Mouse (Mus musculus) liver, embryonic 12.5 days (tissue): ENCODE data around the gene Adgrb3. TPM values are rescaled to one million over a fixed set of nuclear protein-coding genes. Genes with fewer than 3 reads are reported as not detected.

Source experiments
- ATAC-seq: fragments of 200-750 bp; cut with Nextera tagmentation; 2 replicates; pipeline ENCODE4 v1.8.0; 2017; ENCODE audit warnings: moderate number of reproducible peaks, mild to moderate bottlenecking, moderate library complexity
- H3K27ac ChIP-seq: fragments of 300-500 bp; sonication (generic); 2 replicates; pipeline ENCODE4 v1.5.1; 2016; ENCODE audit warnings: mild to moderate bottlenecking
- H3K27me3 ChIP-seq: fragments of 300-500 bp; sonication (generic); replicated peaks from 2 replicates; pipeline ENCODE4 v1.6.1; 2016; ENCODE audit warnings: mild to moderate bottlenecking, moderate library complexity
- H3K36me3 ChIP-seq: fragments of 300-500 bp; sonication (generic); 2 replicates; pipeline ENCODE4 v1.6.1; 2016; ENCODE audit warnings: mild to moderate bottlenecking, moderate library complexity
- H3K4me1 ChIP-seq: fragments of 300-500 bp; sonication (generic); 2 replicates; pipeline ENCODE4 v1.6.1; 2016
- H3K4me2 ChIP-seq: fragments of 300-500 bp; sonication (generic); 2 replicates; pipeline ENCODE4 v1.6.1; 2016; ENCODE audit warnings: mild to moderate bottlenecking, moderate library complexity
- H3K4me3 ChIP-seq: fragments of 300-500 bp; sonication (generic); 2 replicates; pipeline ENCODE4 v1.5.1; 2016; ENCODE audit warnings: mild to moderate bottlenecking, moderate library complexity
- H3K9ac ChIP-seq: fragments of 300-500 bp; sonication (generic); 2 replicates; pipeline ENCODE4 v1.6.1; 2016; ENCODE audit warnings: mild to moderate bottlenecking, moderate library complexity
- H3K9me3 ChIP-seq: fragments of 300-500 bp; sonication (generic); replicated peaks from 2 replicates; pipeline ENCODE4 v1.6.1; 2016; ENCODE audit warnings: mild to moderate bottlenecking, moderate library complexity
- WGBS: fragments of 180-500 bp; shearing (Covaris S2); methylation state at CpG from one replicate; pipeline ENCODE4 v1.1.7; 2016; ENCODE audit not compliant: insufficient replicate concordance; 5-methylcytosine and 5-hydroxymethylcytosine counted together
- polyA plus RNA-seq: library from polyadenylated mRNA; unstranded; fragments of >200 nt; fragmentation: Nextera tagmentation; extraction: Ambion mirVana; gene quantifications from 2 replicates; pipeline ENCODE4 v1.2.1, GENCODE M21; 2016

The Adgrb3 gene
- polyA plus RNA-seq, 1 experiment from 2014 or later, result 0.07 TPM

- H3K4me2 ChIP-seq, result no peak overlapping the region
- no peaks in the 10 kb centered on the region for H3K27me3 ChIP-seq
- no peak overlapping the region for H3K4me3 ChIP-seq
- no peak overlapping the region for H3K9ac ChIP-seq
- ATAC-seq, result no peak
- H3K4me1 ChIP-seq, result no peaks in the 10 kb centered on the region
- H3K36me3 ChIP-seq, result no peaks in the 10 kb centered on the region
- H3K9me3 ChIP-seq, result no peaks in the 10 kb centered on the region
- 68% methylated on average over 1 of the region's 1 CpGs for WGBS
- no peak overlapping the region for H3K27ac ChIP-seq
These were observed 247.8 kb downstream of the Adgrb3 start for GRCm38 (mm10) chr1:25581698-25582097.

- Histone ChIP-seq H3K9ac (no peak overlapping the region), H3K27ac (no peak overlapping the region), H3K4me3 (no peak overlapping the region), H3K36me3 (no peaks in the 10 kb centered on the region), H3K9me3 (no peaks in the 10 kb centered on the region), H3K4me1 (no peaks in the 10 kb centered on the region), H3K27me3 (no peaks in the 10 kb centered on the region), H3K4me2 (no peak overlapping the region)
- ATAC-seq, result no peak
- WGBS, result 50% methylated on average over 4 of the region's 4 CpGs
These were observed 251.7 kb downstream of the Adgrb3 start for GRCm38 (mm10) chr1:25577836-25578235.

GRCm38 (mm10) chr1:25576598-25576997 is 252.9 kb downstream of the Adgrb3 start:
- Histone ChIP-seq H3K4me2 (no peak overlapping the region), H3K9ac (no peak overlapping the region), H3K27ac (no peak overlapping the region), H3K4me3 (no peak overlapping the region), H3K36me3 (no peaks in the 10 kb centered on the region), H3K9me3 (no peaks in the 10 kb centered on the region), H3K4me1 (no peaks in the 10 kb centered on the region), H3K27me3 (no peaks in the 10 kb centered on the region)
- 62% methylated on average over 6 of the region's 6 CpGs for WGBS
- no peak for ATAC-seq

- Histone ChIP-seq H3K4me3 (no peak overlapping the region), H3K27ac (no peak overlapping the region), H3K4me1 (no peaks in the 10 kb centered on the region), H3K9me3 (no peaks in the 10 kb centered on the region), H3K36me3 (no peaks in the 10 kb centered on the region), H3K9ac (no peak overlapping the region), H3K27me3 (no peaks in the 10 kb centered on the region), H3K4me2 (no peak overlapping the region)
- ATAC-seq, result no peak
- 79% methylated on average over 1 of the region's 1 CpGs for WGBS
These were observed 261.4 kb downstream of the Adgrb3 start for GRCm38 (mm10) chr1:25568096-25568495.

- no peaks in the 10 kb centered on the region for H3K27me3 ChIP-seq
- H3K9ac ChIP-seq, result no peak overlapping the region
- H3K4me3 ChIP-seq, result no peak overlapping the region
- no peak overlapping the region for H3K4me2 ChIP-seq
- H3K9me3 ChIP-seq, result no peaks in the 10 kb centered on the region
- H3K27ac ChIP-seq, result no peak overlapping the region
- 65% methylated on average over 1 of the region's 1 CpGs for WGBS
- no peaks in the 10 kb centered on the region for H3K36me3 ChIP-seq
- H3K4me1 ChIP-seq, result no peaks in the 10 kb centered on the region
- ATAC-seq, result no peak
These were observed 283.4 kb downstream of the Adgrb3 start for GRCm38 (mm10) chr1:25546072-25546471.

- H3K4me1 ChIP-seq, result no peaks in the 10 kb centered on the region
- H3K27ac ChIP-seq, result no peak overlapping the region
- no peak overlapping the region for H3K4me2 ChIP-seq
- H3K4me3 ChIP-seq, result no peak overlapping the region
- no peak overlapping the region for H3K9ac ChIP-seq
- no peaks in the 10 kb centered on the region for H3K9me3 ChIP-seq
- WGBS, result 54% methylated on average over 2 of the region's 2 CpGs
- ATAC-seq, result no peak
- no peaks in the 10 kb centered on the region for H3K36me3 ChIP-seq
- H3K27me3 ChIP-seq, result no peaks in the 10 kb centered on the region
These were observed 285.6 kb downstream of the Adgrb3 start for GRCm38 (mm10) chr1:25543915-25544314.

GRCm38 (mm10) chr1:25542891-25543290 is 286.6 kb downstream of the Adgrb3 start:
- Histone ChIP-seq H3K27ac (no peak overlapping the region), H3K4me1 (no peaks in the 10 kb centered on the region), H3K9me3 (no peaks in the 10 kb centered on the region), H3K9ac (no peak overlapping the region), H3K27me3 (no peaks in the 10 kb centered on the region), H3K4me3 (no peak overlapping the region), H3K4me2 (no peak overlapping the region), H3K36me3 (no peaks in the 10 kb centered on the region)
- 57% methylated on average over 3 of the region's 3 CpGs for WGBS
- ATAC-seq, result no peak

GRCm38 (mm10) chr1:25526976-25527375 is 302.5 kb downstream of the Adgrb3 start:
- Histone ChIP-seq H3K4me1 (no peaks in the 10 kb centered on the region), H3K27me3 (no peaks in the 10 kb centered on the region), H3K36me3 (no peaks in the 10 kb centered on the region), H3K27ac (no peak overlapping the region), H3K9ac (no peak overlapping the region), H3K4me3 (no peak overlapping the region), H3K4me2 (no peak overlapping the region), H3K9me3 (no peaks in the 10 kb centered on the region)
- no peak for ATAC-seq
- WGBS, result 59% methylated on average over 4 of the region's 4 CpGs

GRCm38 (mm10) chr1:25510321-25511055 is 319.0 kb downstream of the Adgrb3 start:
- H3K4me2 ChIP-seq, result no peak overlapping the region
- no peak overlapping the region for H3K27ac ChIP-seq
- WGBS, result 36% methylated on average over 10 of the region's 10 CpGs
- H3K9me3 ChIP-seq, result no peaks in the 10 kb centered on the region
- ATAC-seq, result no peak
- H3K36me3 ChIP-seq, result no peaks in the 10 kb centered on the region
- H3K4me1 ChIP-seq, result no peaks in the 10 kb centered on the region
- no peaks in the 10 kb centered on the region for H3K27me3 ChIP-seq
- H3K9ac ChIP-seq, result no peak overlapping the region
- no peak overlapping the region for H3K4me3 ChIP-seq

GRCm38 (mm10) chr1:25504313-25504712 is 325.2 kb downstream of the Adgrb3 start:
- Histone ChIP-seq H3K4me2 (no peak overlapping the region), H3K36me3 (no peaks in the 10 kb centered on the region), H3K27ac (no peak overlapping the region), H3K9ac (no peak overlapping the region), H3K9me3 (no peaks in the 10 kb centered on the region), H3K4me3 (no peak overlapping the region), H3K27me3 (no peaks in the 10 kb centered on the region), H3K4me1 (no peaks in the 10 kb centered on the region)
- ATAC-seq, result no peak
- 29% methylated on average over 4 of the region's 4 CpGs for WGBS

- WGBS, result 68% methylated on average over 4 of the region's 4 CpGs
These were observed 326.0 kb downstream of the Adgrb3 start for GRCm38 (mm10) chr1:25503524-25503923.

GRCm38 (mm10) chr1:25495202-25495914 is 334.1 kb downstream of the Adgrb3 start:
- WGBS, result 59% methylated on average over 3 of the region's 3 CpGs
- Histone ChIP-seq H3K4me3 (no peak overlapping the region), H3K4me1 (no peaks in the 10 kb centered on the region), H3K4me2 (no peak overlapping the region), H3K36me3 (no peaks in the 10 kb centered on the region), H3K9me3 (no peaks in the 10 kb centered on the region), H3K27me3 (no peaks in the 10 kb centered on the region), H3K27ac (no peak overlapping the region), H3K9ac (no peak overlapping the region)
- ATAC-seq, result no peak

More at GRCm38 (mm10) chr1:25503524-25503923, 326.0 kb downstream of the Adgrb3 start:
- Histone ChIP-seq H3K27me3 (no peaks in the 10 kb centered on the region), H3K9ac (no peak overlapping the region), H3K4me1 (no peaks in the 10 kb centered on the region), H3K4me3 (no peak overlapping the region), H3K36me3 (no peaks in the 10 kb centered on the region), H3K9me3 (no peaks in the 10 kb centered on the region), H3K4me2 (no peak overlapping the region), H3K27ac (no peak overlapping the region)
- ATAC-seq, result no peak
